In the genomic region with DNA sequence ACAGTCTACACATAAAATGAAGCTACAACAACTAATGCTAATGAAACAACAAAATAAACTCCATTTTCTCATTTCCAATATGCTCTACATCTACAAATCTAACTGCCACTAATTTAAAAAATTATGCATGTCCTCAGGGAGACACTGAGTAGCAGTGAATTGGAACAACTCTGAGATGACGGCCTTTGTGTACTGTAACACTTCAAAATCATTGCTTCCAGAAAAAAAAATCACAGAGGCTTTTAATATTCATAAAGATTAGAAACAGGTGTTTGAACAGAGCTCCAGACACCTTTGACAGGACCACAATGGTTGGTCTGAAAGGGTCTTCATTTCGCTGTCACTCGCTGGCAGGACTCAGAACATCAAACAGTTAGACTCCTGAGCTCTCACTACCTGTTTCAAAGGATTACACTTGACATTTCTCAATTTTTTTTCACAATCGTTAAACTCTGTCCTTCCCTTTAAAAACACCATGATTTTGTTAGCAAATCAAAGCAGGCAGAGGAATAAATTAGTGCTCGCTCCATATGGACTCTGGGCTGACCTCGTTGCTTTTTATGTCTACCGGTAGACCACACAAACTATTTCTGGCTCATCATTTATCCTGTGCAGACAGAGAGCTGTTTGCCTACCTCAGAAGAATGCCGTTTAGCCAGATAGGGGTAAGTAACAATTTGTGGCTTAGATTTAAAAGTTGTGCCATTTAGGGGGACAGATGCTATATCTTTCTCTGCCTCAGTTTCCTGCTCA, we compare ENCODE assay signal across 12 mouse cellular contexts.
"Had no signal": no experiment of that assay in that cellular context is flagged by ENCODE, and none has a peak within 500 bp of the region (broad histone marks: within the 10 kb centered on the region; RNA-seq: fewer than 3 reads in every experiment).

No protein-coding gene starts in this region.

- H3K36me3 ChIP-seq: limb, embryonic 10.5 days; liver, embryonic 15.5 days; midbrain, embryonic 12.5 days; neural tube, embryonic 15.5 days had no signal

- ATAC-seq: lung, postnatal 0 days had no signal

- H3K27ac ChIP-seq: left cerebral cortex, adult 2 months; limb, embryonic 10.5 days; liver, embryonic 15.5 days; midbrain, embryonic 12.5 days; neural tube, embryonic 15.5 days; stomach, postnatal 0 days had no signal

- DNase-seq: kidney, postnatal 25 days; lung, adult 2 months; lung, postnatal 36 days; thymus, postnatal 14 days had no signal

- H3K9ac ChIP-seq: liver, embryonic 15.5 days; midbrain, embryonic 12.5 days; neural tube, embryonic 15.5 days had no signal

- H3K4me1 ChIP-seq: liver, embryonic 15.5 days; midbrain, embryonic 12.5 days had no signal

- H3K27me3 ChIP-seq: liver, embryonic 15.5 days; midbrain, embryonic 12.5 days; neural tube, embryonic 15.5 days had no signal

- H3K9me3 ChIP-seq: limb, embryonic 10.5 days; liver, embryonic 15.5 days; midbrain, embryonic 12.5 days; neural tube, embryonic 15.5 days had no signal

- H3K4me2 ChIP-seq: liver, embryonic 11.5 days; liver, embryonic 15.5 days; midbrain, embryonic 12.5 days; neural tube, embryonic 15.5 days had no signal

- H3K4me3 ChIP-seq: left cerebral cortex, adult 2 months; limb, embryonic 10.5 days; liver, embryonic 15.5 days; midbrain, embryonic 12.5 days; neural tube, embryonic 15.5 days had no signal
